Mouse (Mus musculus) thymus, postnatal 0 days (tissue): ENCODE results near the gene Zfp808. TPM values are rescaled to one million over a fixed set of nuclear protein-coding genes. Genes with fewer than 3 reads are reported as not detected.
"Not testable (repeated sequence)": the region's sequence is repeated elsewhere in the genome, so short reads cannot be mapped to it uniquely, and the experiment has no call there.

Experiments used
- DNase-seq: peaks from one replicate; pipeline ENCODE4 v3.0.0-alpha.2; 2015; ENCODE audit warnings: low spot score
- polyA plus RNA-seq: library from polyadenylated mRNA; unstranded; fragments of >200 nt; fragmentation: Nextera tagmentation; extraction: Ambion mirVana; gene quantifications from 2 replicates; pipeline ENCODE4 v1.2.1, GENCODE M21; 2015

Gene Zfp808
- polyA plus RNA-seq = 6.3 and 6.6 TPM in 2 replicates

DNA sequence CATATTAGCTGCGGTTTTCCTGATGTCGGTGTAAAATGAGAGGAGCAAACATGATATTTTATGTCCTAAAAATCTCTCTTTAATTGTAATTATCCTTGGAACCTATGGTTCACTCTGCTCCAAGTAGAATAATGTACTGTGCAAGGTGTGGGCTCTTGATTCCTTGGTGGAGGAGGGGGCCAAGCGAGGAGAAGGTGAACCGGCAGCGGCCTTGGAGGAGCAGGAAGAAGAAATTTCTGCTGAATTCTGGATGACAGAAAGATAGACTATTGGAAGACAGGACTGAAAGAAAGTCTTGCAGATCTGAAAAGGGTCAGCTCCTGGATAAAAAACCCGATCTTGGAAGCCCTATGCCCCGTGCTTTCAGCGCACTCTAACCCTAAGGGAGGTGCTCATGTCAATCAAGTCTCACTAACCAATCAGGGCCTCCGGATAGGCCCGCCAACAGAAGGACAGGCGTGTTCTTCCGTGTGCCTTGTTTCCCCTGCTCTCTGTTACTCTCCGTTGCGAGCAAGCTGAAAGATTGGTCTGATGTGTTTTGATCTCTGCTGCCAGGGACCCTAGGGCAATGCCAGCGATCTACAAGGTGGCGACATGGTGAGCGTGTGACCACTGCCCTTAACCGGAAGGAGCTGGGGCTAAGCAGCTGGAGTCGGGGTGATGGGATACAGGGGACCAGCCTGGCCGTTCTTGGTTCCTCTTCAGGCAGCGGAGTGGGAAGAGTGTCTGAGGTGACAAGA lies at the start of gene Zfp808:
TSS of gene Zfp808 (plus strand) at position 455 of the 740 bp plus-strand sequence.
- DNase-seq = peak; percentile 67

DNA sequence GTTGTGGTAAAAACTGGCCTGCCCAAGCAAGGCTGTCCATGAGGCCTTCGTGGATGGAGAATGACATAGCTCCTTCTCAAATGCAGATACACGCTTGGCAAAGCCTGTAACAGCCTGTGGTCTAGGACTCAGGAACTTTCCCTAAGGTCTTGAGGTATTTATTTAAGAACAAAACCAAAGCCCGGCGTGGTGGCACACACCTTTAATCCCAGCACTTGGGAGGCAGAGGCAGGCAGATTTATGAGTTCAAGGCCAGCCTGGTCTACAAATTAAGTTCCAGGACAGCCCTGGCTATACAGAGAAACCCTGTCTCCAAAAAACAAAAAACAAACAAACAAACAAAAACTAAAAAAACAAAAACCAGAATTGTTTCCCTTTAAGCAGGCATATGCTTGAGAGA lies 30.9 kb upstream of the Zfp808 start:
- not testable (repeated sequence) for DNase-seq

- DNase-seq = not testable (repeated sequence)
Measured at GRCm38 (mm10) chr13:62099454-62099853, 30.2 kb upstream of the Zfp808 start.

- DNase-seq = not testable (repeated sequence)
Measured at GRCm38 (mm10) chr13:62102368-62102767, 27.3 kb upstream of the Zfp808 start.

DNA sequence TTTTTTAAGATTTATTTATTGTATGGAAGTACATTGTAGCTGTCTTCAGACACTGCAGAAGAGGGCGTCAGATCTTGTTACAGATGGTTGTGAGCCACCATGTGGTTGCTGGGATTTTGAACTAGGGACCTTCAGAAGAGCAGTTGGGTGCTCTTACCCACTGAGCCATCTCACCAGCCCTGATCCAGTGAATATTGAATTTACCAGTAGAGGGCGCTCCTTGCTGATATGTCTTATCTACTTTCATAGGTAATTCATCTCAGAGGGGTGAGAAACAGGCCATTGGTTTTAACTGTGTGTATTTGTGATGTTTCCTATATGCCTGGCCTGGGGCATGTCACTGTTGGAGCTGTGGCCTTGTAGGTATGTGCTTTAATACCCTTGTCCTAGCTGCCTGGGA lies 13.8 kb upstream of the Zfp808 start:
- peak; percentile 10 for DNase-seq

GRCm38 (mm10) chr13:62121578-62121977 lies 8.1 kb upstream of the Zfp808 start:
- DNase-seq = not testable (repeated sequence)

GRCm38 (mm10) chr13:62181835-62182755 lies 52.4 kb downstream of the Zfp808 start:
- DNase-seq = not testable (repeated sequence)

GRCm38 (mm10) chr13:62245264-62245663 lies 115.6 kb downstream of the Zfp808 start:
- no peak for DNase-seq

DNA sequence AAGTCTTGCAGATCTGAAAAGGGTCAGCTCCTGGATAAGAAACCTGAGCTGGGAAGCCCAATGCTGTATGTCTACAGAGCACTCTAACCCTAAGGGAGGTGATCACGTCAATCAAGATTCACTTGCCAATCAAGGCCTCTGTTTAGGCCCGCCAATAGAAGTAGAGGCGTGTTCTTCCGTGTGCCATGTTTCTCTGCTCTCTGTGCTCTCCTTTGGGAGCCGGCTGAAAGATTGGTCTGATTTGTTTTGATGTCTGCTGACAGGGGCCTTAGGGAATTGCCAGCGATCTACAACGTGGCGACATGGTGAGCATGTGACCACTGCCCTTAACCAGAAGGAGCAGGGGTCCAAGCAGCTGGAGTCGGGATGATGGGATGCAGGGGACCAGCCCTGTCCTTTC lies 125.5 kb downstream of the Zfp808 start:
- not testable (repeated sequence) for DNase-seq

DNA sequence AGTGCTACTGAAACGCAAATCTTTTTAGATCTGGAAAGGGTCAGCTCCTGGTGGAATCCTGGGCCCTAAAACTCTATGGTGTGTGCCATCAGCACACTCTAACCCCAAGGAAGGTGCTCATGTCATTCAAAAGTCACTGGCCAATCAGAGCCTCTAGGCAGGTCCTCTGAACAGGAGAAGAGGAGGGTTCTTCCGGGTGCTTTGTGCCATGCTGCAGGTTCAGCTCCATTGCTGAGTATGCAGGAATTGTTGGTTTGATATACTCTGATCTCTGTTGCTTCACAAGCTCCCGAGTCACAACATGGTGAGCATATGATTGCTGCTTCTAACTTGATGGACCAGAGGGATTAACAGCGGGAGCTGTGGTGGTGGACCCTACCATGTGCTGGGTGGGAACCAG lies 133.7 kb downstream of the Zfp808 start:
- no peak for DNase-seq
